Mouse (Mus musculus) mouse trophoblast stem cell (cell line): ENCODE measurements around the gene Upp2.

ENCODE experiments used
- in situ Hi-C, 2 experiments: fragments of 300-500 bp; cut with MseI, MboI; formaldehyde crosslinking; loops; 2 replicates in 1 of 2; 3 replicates in 1 of 2; pipeline ENCODE4 v1.15.1; 2025

The Upp2 gene

GRCm38 (mm10) chr2:58748296-58748695, 181.2 kb downstream of the Upp2 start:
- in situ Hi-C loops: loop anchor here in 1 of 2 experiments (25.0 kb wide), 1 partner anchor 689 kb away; no protein-coding TSS in a partner anchor

DNA sequence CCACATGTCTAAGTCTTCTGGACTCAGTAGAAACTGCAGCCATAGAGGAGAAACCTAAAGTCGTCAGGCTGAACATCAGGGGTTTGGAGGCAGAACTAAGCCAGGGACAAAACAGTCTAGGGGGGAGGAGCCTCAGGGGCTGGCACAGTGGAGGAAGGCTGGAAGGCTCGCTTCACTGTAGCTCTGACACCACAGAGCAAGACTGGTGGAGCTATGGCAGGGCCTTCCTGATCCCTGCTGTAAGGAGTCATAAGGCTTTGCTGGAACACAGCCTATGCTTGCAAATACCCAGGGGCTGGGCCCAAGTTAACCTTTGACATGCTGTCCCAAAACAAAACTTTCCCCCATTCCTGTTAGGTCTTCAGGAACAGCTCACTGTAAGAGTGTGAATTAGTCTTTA, 185.8 kb downstream of the Upp2 start:
- in situ Hi-C loops: no loop called here

- in situ Hi-C loops: no loop called here
Observed at GRCm38 (mm10) chr2:58754736-58755135, 187.6 kb downstream of the Upp2 start.

DNA sequence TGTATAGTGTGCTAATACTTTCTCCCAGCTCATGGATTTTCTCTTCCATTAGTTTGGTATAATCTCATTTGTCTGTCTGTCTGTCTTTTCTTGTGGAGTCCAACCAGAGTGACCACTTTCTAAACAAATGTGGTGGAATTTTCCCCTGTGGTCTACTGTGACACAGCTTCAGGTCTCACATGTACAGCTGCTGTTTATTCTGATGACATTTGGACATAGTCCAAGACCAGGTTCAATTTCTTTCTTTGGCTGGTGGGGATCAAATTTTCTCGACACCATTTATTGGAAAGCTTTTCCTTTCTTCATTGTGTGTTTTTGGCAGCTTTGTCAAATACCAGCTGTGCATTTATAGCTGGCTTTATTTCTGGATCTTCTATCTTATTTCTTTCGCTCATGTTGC, 191.0 kb downstream of the Upp2 start:
- in situ Hi-C loops: no loop called here

DNA sequence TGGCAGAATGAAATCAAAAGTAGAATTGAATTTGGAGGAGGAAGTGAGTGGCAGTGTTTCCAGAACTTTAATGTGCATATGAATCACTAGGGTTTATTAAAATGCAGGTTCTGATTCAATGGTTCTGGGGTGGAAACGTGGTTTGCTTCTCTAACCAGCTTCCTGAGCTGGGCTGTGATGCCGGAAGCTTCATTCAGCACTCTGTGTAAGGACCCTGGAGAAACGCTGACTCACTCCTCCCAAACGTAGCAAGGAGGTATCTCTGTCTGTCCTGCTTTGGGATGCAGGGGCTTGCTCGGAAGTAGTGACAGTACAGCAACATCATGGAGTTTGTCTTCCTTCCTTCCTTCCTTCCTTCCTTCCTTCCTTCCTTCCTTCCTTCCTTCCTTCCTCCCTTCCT, 192.6 kb downstream of the Upp2 start:
- in situ Hi-C loops: no loop called here

DNA sequence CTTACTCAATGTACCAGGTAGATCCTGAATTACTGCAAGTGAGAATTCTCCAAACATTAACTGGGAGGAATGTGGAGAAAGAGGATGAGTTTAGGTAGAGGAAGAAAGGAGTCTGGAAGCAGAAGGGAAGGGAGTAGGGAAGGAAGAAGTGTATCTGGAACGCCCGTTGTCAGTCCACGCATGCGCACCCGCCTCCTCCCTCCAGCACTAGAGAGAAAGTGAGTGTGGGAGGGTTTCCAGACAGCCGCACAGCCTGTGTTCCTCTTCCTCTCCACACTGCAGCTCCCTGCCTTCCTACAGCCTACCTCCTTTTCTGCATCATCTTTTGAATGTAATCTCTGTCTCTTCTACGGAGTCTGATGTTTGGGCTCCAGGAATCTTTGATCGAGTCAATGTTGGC, 198.0 kb downstream of the Upp2 start:
- in situ Hi-C loops: no loop called here

DNA sequence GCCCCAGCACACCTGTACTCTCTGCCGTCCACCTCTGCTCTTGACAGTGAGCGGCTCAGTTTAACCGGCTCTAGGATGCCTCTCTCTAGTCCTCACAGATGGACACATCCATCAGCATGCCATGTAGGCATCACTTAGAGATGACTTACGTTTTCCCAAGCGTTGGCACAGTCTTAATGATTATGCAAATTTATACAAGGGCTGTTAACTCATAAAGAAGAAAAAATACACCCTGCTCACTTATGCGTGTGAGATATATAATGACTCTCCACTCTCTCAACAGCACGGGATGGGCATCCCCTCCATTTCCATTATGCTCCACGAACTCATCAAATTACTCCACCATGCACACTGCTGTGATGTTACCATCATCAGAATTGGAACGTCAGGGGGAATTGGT, 206.7 kb downstream of the Upp2 start:
- in situ Hi-C loops: no loop called here

GRCm38 (mm10) chr2:58778986-58779495, 211.9 kb downstream of the Upp2 start:
- in situ Hi-C loops: no loop called here

- in situ Hi-C loops: no loop called here
Observed at GRCm38 (mm10) chr2:58783526-58783925, 216.4 kb downstream of the Upp2 start.

DNA sequence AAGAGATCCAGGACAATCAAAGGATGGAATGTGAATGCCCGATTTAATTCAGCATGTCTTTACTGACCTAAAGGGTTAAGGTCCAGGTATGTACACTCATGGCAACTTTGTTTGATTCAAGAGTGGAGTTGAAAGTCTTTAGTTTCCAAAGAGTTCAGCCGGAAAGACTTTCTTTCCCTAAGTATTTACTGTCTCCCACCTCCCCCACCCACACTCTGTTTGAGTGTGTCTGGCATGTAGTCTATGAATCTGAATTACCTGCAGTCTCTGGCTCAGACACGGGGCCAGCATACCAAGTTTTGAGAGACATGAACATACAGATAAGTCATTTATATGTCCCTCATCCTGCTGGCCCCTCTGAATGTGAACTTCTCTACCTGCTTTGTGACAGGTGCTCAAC, 219.1 kb downstream of the Upp2 start:
- in situ Hi-C loops: no loop called here

GRCm38 (mm10) chr2:58786681-58787080, 219.6 kb downstream of the Upp2 start:
- in situ Hi-C loops: no loop called here

DNA sequence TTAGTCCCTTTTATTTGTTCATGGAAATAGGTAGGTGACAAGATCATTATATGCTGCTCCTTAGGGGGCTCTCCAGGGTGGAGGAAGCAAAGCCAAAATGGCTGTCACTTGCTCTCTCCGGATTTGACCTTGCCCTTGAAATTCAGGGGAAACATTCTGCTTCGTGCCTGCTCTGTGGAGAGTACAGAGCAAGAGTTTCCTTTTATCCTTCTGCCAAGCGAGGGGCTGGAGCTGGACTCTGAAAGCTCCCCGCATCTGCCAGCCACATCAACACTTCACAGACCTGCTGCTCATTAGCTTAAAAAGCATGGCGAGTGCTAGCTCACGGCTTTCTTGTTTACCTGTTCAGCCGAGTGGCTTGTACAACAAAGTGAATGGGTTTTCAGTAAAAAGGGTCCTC, 220.3 kb downstream of the Upp2 start:
- in situ Hi-C loops: no loop called here

- in situ Hi-C loops: no loop called here
Observed at GRCm38 (mm10) chr2:58789934-58790333, 222.8 kb downstream of the Upp2 start.

DNA sequence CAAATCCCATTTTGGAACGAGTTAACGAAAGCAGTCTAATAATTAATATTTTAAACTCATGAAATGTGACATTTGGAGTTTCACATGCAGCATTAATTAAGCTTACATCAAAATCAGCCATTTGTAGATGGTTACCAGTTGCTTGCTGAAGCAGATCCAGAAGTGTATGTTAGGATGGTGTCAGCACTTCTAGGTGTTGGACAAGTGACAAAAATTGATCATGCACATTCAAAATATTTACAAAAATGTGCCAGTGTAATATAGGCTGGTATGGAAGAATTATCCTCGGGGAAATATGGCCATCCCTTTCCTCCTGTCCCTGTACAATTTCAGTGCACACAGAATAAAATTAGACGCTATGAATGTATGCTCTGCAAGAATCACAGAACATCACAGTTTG, 223.3 kb downstream of the Upp2 start:
- in situ Hi-C loops: no loop called here

GRCm38 (mm10) chr2:58794489-58794888, 227.4 kb downstream of the Upp2 start:
- in situ Hi-C loops: no loop called here

DNA sequence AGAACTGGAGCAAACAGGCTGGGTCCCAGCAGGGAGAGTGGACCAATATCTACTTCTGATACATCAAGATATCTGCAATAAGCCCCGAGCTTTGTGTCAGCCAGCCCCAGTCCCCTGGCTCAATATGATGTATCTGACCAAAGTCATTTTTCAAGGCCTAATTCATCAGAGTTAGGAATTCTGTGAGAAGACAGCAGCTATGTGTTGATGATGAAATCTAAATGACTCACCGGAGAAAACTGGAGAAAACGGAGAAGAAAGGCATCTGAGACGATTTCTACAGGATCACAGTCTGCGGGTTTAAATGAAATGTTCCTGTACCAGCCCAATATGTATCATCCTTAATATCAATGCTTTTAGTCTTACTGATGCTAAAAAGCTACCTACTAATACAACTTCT, 228.3 kb downstream of the Upp2 start:
- in situ Hi-C loops: no loop called here

- in situ Hi-C loops: no loop called here
Observed at GRCm38 (mm10) chr2:58797506-58797905, 230.4 kb downstream of the Upp2 start.

DNA sequence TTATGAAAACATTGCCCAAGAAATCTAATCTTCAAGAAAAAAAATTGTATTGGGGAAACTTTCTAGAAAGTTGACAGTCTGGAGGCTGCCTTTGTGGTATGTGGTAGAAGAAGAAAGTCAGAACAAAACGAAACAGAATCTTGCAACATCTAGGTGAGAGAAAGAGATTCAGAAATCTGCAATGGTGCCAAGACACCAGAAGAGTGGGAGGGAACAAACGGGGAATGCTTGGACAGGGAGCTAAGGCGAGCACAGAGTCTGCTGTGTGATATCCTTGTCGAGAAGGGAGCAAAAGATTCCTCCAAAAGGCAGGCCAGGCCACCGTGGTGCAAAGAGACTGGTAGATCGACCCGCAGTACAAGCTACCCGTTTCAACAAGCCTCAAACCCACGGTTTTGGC, 232.0 kb downstream of the Upp2 start:
- in situ Hi-C loops: no loop called here

- in situ Hi-C loops: no loop called here
Observed at GRCm38 (mm10) chr2:58799623-58800022, 232.5 kb downstream of the Upp2 start.

- in situ Hi-C loops: no loop called here
Observed at GRCm38 (mm10) chr2:58812941-58813340, 245.8 kb downstream of the Upp2 start.

GRCm38 (mm10) chr2:58828910-58829600, 262.0 kb downstream of the Upp2 start:
- in situ Hi-C loops: no loop called here

DNA sequence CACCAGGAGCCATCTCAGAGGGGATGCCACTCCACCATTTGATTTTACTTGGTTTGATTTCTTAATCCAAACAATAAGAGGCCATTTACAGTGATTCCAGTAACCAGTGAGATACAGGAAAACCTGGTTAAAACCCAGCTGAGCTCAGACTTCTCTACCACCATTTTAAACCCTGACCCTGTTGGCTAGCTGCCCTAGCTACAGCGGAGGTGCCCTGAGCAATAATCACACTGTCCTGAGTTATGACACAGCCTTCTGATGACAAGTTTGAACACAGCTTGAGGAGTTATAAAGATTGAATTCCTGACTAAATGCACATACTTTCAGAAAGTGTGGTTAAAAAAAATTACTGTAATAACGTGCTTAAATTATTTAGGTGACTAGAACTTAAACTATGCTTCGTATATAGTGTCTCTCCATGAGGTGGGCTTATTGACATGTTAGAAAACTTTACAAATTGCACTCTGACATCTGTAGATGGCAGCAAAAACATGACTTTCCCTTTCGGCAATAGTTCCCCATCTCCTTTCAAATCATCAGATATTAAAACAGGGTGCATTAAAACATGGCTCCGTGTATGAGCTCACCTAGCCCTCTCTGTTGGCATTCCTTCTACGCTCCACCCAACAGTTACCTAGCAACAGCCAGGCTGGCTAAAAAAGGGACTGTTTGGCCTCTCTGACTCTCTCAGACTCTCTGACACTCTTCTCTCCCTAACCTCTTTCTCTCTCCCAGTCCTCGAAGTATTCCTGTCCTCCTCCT, 263.1 kb downstream of the Upp2 start:
- in situ Hi-C loops: no loop called here
